Mouse (Mus musculus) brain, embryonic 14.5 days (tissue): ENCODE results near the gene Grid1.

ENCODE experiments used
- CTCF ChIP-seq: fragments of 200-500 bp; IDR thresholded peaks from 2 replicates; pipeline ENCODE4 v1.5.1; 2012; ENCODE audit warnings: inconsistent platforms, mild to moderate bottlenecking, moderate library complexity, borderline replicate concordance; ENCODE audit not compliant: insufficient read depth, insufficient read length; ENCODE audit errors: extremely low read depth
- POLR2A ChIP-seq: fragments of 200-500 bp; IDR thresholded peaks from 2 replicates; pipeline ENCODE4 v1.6.1; 2012; ENCODE audit warnings: mild to moderate bottlenecking, inconsistent platforms, borderline replicate concordance; ENCODE audit not compliant: poor library complexity, insufficient read depth, insufficient read length, severe bottlenecking; ENCODE audit errors: extremely low read depth

DNA sequence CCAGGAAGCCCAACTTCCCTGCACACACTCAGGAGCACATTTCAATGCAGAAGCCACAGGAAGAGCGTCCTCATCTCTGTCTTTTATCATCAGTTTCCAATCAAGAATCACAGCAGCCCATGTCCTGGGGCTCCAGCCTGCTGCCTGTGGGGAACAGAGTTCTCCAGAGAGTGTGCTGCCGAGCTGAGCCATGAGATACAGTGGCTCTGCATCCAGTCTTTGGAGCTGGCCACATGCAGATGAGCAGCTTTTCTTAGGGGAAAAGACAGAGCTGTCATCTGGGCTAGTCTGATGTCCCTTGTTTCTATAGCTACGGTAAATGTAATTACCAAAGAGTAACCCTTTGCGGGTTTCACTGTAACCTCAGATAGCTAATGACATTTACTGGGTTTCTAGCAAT is 83.9 kb downstream of the Grid1 start:
- TF ChIP-seq CTCF (no peak), POLR2A (no peak)
